Mouse (Mus musculus): ENCODE results near the gene Agbl4.

DNA sequence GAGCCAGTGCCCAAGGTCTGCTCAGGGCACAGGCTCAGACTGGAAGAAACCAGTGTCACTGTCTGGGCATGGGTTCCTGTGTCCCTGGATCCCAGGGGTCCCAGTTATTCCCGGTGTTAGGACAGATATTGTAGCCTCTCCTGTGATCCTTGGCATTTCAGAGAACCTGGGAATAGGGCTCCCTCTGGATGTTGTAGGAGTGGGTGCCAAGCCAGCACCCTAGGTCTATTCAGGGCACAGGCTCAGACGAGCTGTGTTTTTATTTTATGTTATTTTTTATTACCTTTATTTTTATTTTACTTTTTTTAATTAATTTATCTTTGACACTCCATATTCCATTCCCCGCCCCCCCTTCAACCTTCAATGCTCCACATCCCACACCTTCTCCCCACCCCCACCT is 680.3 kb downstream of the Agbl4 start:
- no peak for TF ChIP-seq GATA1 (IDR thresholded peaks at IDR 0.05; ENCODE audit: low read length)
- TF ChIP-seq TAL1 (IDR thresholded peaks at IDR 0.05; ENCODE audit: low read length) = no peak

Data from erythroblast, embryonic 14.5 days (primary cell).